Mouse (Mus musculus) liver, postnatal 0 days (tissue): ENCODE results near the gene Med12.

Experiments used
- CTCF ChIP-seq: sonication (generic); IDR thresholded peaks from 2 replicates; pipeline ENCODE4 v1.5.1; 2016; ENCODE audit warnings: antibody characterized with exemption, low read depth
- EP300 ChIP-seq: IDR thresholded peaks from 2 replicates; pipeline ENCODE4 v1.6.1; 2016; ENCODE audit warnings: antibody characterized with exemption, low read depth, mild to moderate bottlenecking

- TF ChIP-seq CTCF: no peak
- no peak for TF ChIP-seq EP300
These were observed 7.2 kb upstream of the Med12 start for GRCm38 (mm10) chrX:101266631-101267030.
